Mouse (Mus musculus): ENCODE results near the gene Armc12.

DNA sequence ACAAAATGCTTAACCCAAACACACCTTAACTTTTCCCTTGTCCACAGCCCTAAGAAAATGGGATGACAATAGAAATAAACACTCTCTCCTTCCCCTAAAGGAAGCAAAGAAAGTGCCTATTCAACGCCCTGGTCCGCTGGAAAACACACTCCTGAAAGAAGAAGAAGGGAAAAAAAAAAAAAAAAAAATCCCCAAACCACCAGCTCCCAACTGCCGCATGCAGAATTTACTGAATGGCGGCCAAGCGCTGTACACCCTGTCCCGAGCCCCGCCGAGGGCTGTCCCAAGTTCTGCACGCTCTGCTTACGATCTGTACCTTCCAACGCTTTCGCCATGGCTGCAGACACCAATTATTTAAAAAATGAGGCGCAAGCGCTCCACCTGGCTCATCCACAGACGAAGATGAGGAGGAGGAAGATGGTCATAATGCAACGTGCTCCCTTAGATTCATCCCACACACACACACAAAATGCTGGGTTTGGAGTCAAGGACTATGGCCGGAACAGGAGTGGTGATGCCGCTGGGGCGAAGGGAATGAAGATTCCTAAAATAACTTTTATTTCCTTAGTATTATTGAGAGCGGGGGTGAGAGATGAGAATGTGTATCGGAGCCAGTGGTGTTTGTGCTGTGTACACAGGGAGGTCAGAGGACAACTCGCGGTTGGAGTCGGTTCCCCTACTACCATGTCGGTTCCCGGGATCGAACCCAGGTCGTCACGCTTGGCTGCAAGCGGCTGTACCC lies 45.7 kb upstream of the Armc12 start:
- TF ChIP-seq CTCF (IDR thresholded peaks at IDR 0.05; ENCODE audit: low read depth, low read length), result no peak
- no peak for TF ChIP-seq POLR2AphosphoS5 (IDR thresholded peaks at IDR 0.05; ENCODE audit: insufficient replicate concordance, low read depth, low read length)
